Mouse (Mus musculus) stomach, postnatal 0 days (tissue): Measurements from ENCODE around the gene Zim1. TPM values are rescaled to one million over a fixed set of nuclear protein-coding genes. Genes with fewer than 3 reads are reported as not detected.

Source experiments
- ATAC-seq: fragments of 200-750 bp; cut with Nextera tagmentation; 2 replicates; pipeline ENCODE4 v1.8.0; 2017; ENCODE audit not compliant: low FRiP score, low TSS enrichment
- DNase-seq: peaks from one replicate; pipeline ENCODE4 v3.0.0-alpha.2; 2016; ENCODE audit warnings: low spot score
- H3K27ac ChIP-seq: fragments of 300-500 bp; sonication (generic); replicated peaks from 2 replicates; pipeline ENCODE4 v1.5.1; 2014; ENCODE audit warnings: mild to moderate bottlenecking, control low read depth
- H3K27me3 ChIP-seq: fragments of 300-500 bp; sonication (generic); 2 replicates; pipeline ENCODE4 v1.6.1; 2014; ENCODE audit warnings: low read length; ENCODE audit not compliant: control insufficient read depth, insufficient read depth
- H3K36me3 ChIP-seq: fragments of 300-500 bp; sonication (generic); 2 replicates; pipeline ENCODE4 v1.6.1; 2014; ENCODE audit warnings: low read length, mixed read lengths; ENCODE audit not compliant: control insufficient read depth, insufficient read depth
- H3K4me1 ChIP-seq: fragments of 300-500 bp; sonication (generic); replicated peaks from 2 replicates; pipeline ENCODE4 v1.6.1; 2014; ENCODE audit warnings: antibody characterized with exemption; ENCODE audit not compliant: control insufficient read depth, insufficient read depth
- H3K4me2 ChIP-seq: fragments of 300-500 bp; sonication (generic); replicated peaks from 2 replicates; pipeline ENCODE4 v1.6.1; 2014; ENCODE audit warnings: low read depth, mild to moderate bottlenecking, control low read depth, moderate library complexity
- H3K4me3 ChIP-seq: fragments of 300-500 bp; sonication (generic); 2 replicates; pipeline ENCODE4 v1.5.1; 2014; ENCODE audit warnings: low read depth, low read length, control low read depth
- H3K9ac ChIP-seq: fragments of 300-500 bp; sonication (generic); 2 replicates; pipeline ENCODE4 v1.6.1; 2014; ENCODE audit warnings: mild to moderate bottlenecking, low read length, control low read depth, mixed read lengths
- H3K9me3 ChIP-seq: fragments of 300-500 bp; sonication (generic); 2 replicates; pipeline ENCODE4 v1.6.1; 2016; ENCODE audit warnings: low read length; ENCODE audit not compliant: control insufficient read depth
- CTCF ChIP-seq: IDR thresholded peaks from 2 replicates; pipeline ENCODE4 v1.5.1; 2016; ENCODE audit warnings: antibody characterized with exemption, low read depth, mild to moderate bottlenecking, moderate library complexity
- EP300 ChIP-seq: optimal IDR thresholded peaks from 2 replicates; pipeline ENCODE3; 2016; ENCODE audit warnings: antibody characterized with exemption
- WGBS: fragments of 180-500 bp; shearing (Covaris S2); extraction: QIAGEN DNeasy Blood & Tissue Kit; methylation state at CpG from one replicate; pipeline ENCODE4 v1.1.7; 2014; 5-methylcytosine and 5-hydroxymethylcytosine counted together
- polyA plus RNA-seq: library from polyadenylated mRNA; unstranded; fragments of >200 nt; fragmentation: Nextera tagmentation; extraction: Ambion mirVana; gene quantifications from 2 replicates; pipeline ENCODE4 v1.2.1, GENCODE M21; 2015

Zim1 gene
- 1.6 and 1.9 TPM in 2 replicates for polyA plus RNA-seq

DNA sequence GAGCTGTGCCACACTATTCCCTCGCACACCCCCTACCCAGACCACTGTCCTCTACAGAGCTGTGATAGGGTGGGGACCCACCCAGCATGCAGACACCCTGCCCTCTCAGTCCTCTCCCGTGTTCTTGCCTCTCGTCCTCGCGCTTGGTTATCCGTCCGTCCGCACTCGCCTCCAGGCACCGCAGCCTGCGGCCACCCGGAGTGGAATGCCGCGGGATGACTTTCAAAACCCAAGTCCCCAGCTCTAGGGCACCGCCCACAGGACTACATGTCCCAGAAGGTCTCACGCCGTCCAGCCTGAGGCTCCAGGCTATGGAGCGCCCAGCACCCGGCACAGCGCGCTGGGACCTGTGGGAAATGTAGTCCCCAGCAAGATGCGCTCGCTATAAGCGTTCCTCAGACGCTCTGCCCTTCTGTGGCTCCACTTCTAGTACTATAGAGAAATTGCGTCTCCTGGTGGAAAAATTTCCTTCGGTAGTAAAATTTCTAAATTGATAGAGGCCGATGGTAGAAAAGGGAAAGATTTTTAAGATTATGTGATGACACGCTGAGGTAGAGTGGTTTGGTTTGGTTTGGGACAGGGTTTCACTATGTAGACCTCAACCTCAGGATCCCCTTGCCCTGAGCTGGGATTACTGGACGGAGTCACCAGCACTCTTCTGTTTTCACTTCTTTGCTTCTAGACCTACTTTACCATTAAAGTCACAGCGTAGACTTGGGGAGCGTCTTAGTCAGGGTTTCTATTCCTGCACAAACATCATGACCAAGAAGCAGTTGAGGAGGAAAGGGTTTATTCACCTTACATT lies at the start of gene Zim1:
TSS of gene Zim1 (minus strand) at position 210 of the 805 bp plus-strand sequence.
- WGBS = 8% methylated on average over 32 of the region's 32 CpGs
- Histone ChIP-seq H3K4me1 (no peaks in the 10 kb centered on the region), H3K4me3 (peak within 1 kb of the TSS; percentile 43), H3K4me2 (peak within 1 kb of the TSS; percentile 60), H3K36me3 (no peaks in the 10 kb centered on the region), H3K27ac (no peak within 1 kb of the TSS), H3K9ac (peak within 1 kb of the TSS; percentile 51; the same call in 1 of the 2 replicates), H3K27me3 (no peaks in the 10 kb centered on the region), H3K9me3 (no peaks in the 10 kb centered on the region)
- TF ChIP-seq EP300 = no peak
- peak; percentile 67 for TF ChIP-seq CTCF
- peak; percentile 100 for ATAC-seq
- DNase-seq = peak; percentile 88

DNA sequence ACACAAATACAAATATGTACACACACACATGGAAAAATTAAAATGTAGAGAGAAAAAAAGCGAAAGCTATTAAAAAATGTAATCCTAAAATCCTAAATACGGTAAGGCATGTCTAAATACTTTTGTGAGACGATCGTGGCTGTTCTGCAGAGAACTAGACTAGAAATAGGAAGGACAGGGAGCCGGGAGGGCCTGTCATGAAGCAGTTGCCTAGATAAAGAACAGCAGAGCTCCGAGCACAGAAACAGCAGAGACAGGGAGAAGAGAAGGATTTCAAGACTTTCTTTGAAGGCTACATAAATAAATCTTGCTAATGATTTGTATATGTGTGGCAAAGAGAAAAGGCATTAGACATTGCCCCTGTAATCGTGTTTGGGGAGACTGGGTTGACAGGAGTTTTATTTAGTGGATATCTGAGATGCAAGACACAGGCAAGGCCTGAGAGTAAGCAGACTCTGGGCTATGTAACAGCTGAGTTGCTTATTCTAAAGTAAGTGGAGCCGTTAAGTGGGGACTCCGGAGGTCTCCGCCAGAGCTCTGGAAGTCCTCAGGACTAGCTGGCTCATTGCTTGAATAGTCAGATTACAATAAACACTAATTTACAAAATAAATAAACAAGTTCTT lies 48.1 kb upstream of the Zim1 start:
- no peak overlapping the region for H3K9ac ChIP-seq
- H3K9me3 ChIP-seq = no peaks in the 10 kb centered on the region
- 37% methylated on average over 10 of the region's 10 CpGs for WGBS
- no peaks in the 10 kb centered on the region for H3K4me1 ChIP-seq
- H3K27me3 ChIP-seq = no peaks in the 10 kb centered on the region
- H3K36me3 ChIP-seq = no peaks in the 10 kb centered on the region
- TF ChIP-seq EP300 (no peak), CTCF (no peak)
- DNase-seq (no peak), ATAC-seq (peak; percentile 72; the same call in 1 of the 2 replicates)
- H3K4me3 ChIP-seq = no peak overlapping the region
- H3K27ac ChIP-seq = 0 out of 2 replicates have a peak overlapping the region, but pooled peaks have one; percentile 46
- no peak overlapping the region for H3K4me2 ChIP-seq

DNA sequence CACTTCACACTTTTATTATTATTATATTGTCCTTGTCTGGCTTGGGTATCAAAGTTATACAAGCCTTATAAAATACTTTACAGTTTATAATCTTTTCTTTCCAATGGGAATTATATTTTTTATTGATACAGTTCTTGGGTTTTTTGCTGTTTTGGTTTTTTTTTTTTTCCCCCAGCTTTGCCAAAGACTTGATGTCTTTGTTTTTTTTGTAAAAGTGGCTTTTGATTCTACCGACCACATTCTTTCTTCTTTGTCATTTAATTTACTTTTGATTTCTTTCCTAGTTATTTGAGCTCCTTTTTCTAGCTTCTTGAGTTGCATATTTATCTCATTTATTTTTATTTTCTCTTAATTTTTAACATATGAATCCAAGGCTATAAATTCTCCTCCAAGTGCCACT lies 39.8 kb upstream of the Zim1 start:
- H3K4me2 ChIP-seq = no peak overlapping the region
- H3K4me3 ChIP-seq = no peak overlapping the region
- no peak overlapping the region for H3K27ac ChIP-seq
- no peaks in the 10 kb centered on the region for H3K27me3 ChIP-seq
- no peak for ATAC-seq
- H3K36me3 ChIP-seq = no peaks in the 10 kb centered on the region
- WGBS = 50% methylated on average over 1 of the region's 1 CpGs
- no peaks in the 10 kb centered on the region for H3K9me3 ChIP-seq
- H3K9ac ChIP-seq = no peak overlapping the region
- no peak for DNase-seq
- H3K4me1 ChIP-seq = no peaks in the 10 kb centered on the region
- TF ChIP-seq EP300 = no peak
- TF ChIP-seq CTCF = no peak

DNA sequence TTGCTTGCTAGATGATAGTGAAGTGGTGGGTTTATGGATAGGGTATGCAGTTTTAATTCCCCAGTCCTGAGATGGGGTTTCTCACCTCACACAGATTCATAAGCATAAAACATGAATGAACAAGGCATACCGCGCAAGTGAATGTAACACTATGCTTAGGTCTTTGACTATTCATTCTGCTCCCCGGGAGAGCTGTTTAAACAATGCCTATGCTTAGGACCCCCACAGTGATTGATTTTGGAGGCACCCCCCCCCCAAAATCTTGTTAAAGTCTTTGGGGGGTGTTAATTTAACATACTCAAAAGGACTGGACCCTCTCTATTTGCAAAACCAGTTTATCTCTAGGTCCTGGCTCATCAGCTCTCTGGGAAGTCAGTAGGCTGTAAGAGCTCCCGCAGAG lies 35.7 kb upstream of the Zim1 start:
- no peaks in the 10 kb centered on the region for H3K4me1 ChIP-seq
- H3K9me3 ChIP-seq = 0 out of 2 replicates have a peak, but pooled peaks cover 4% of the 10 kb centered on the region
- H3K4me3 ChIP-seq = peak overlapping the region; percentile 59; the same call in 1 of the 2 replicates
- H3K36me3 ChIP-seq = no peaks in the 10 kb centered on the region
- H3K27me3 ChIP-seq = no peaks in the 10 kb centered on the region
- WGBS = 55% methylated on average over 4 of the region's 4 CpGs
- H3K4me2 ChIP-seq = peak overlapping the region; percentile 37
- H3K9ac ChIP-seq = no peak overlapping the region
- ATAC-seq (no peak), DNase-seq (no peak)
- no peak for TF ChIP-seq EP300
- TF ChIP-seq CTCF = no peak
- H3K27ac ChIP-seq = no peak overlapping the region

DNA sequence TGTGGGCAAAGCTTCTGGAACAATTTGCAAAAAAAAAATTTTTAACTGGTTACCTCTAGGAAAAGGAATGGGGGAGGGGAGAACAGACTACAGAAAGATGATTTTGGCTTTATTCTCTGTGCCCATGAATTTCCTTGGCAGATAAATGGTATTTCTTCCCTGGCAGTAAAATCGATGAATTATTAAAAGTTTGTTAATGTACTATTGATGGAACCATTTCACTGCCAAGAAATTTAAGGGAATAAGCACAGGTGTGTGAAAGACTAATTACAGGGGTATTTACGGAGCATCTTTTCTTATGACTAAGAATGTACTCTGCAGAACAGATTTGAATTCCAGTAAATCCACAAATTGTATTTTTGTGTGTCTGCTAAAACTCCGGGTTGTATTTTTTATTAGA lies 35.1 kb upstream of the Zim1 start:
- Histone ChIP-seq H3K9ac (no peak overlapping the region), H3K27me3 (no peaks in the 10 kb centered on the region), H3K4me1 (no peaks in the 10 kb centered on the region), H3K9me3 (0 out of 2 replicates have a peak, but pooled peaks cover 4% of the 10 kb centered on the region), H3K4me3 (peak overlapping the region; percentile 59; the same call in 1 of the 2 replicates), H3K36me3 (no peaks in the 10 kb centered on the region), H3K27ac (no peak overlapping the region), H3K4me2 (peak overlapping the region; percentile 54)
- ATAC-seq (no peak), DNase-seq (no peak)
- WGBS = 44% methylated on average over 3 of the region's 3 CpGs
- TF ChIP-seq CTCF (no peak), EP300 (no peak)

DNA sequence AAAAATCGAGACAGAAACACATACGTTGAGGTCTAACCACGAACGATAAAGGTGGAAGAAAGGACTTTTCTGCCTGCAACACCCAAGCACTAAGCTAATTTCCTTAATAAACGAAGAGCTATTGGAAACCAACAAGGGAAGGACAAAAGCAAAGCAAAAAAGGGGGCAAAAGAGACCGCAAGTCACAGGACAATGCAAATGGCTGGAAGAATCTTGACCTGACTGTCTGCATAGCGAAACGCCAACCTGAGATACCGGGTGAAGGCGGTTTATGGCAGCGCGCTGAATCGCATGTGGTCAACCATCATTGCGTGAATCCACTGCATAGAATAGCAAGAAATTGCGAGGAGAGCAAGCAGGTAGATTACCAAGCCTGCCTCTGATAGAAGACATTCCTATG lies 34.6 kb upstream of the Zim1 start:
- TF ChIP-seq EP300 (no peak), CTCF (no peak)
- Histone ChIP-seq H3K4me2 (peak overlapping the region; percentile 54), H3K27ac (no peak overlapping the region; the same call in 1 of the 2 replicates), H3K36me3 (no peaks in the 10 kb centered on the region), H3K27me3 (no peaks in the 10 kb centered on the region), H3K9me3 (0 out of 2 replicates have a peak, but pooled peaks cover 4% of the 10 kb centered on the region), H3K9ac (no peak overlapping the region), H3K4me1 (no peaks in the 10 kb centered on the region), H3K4me3 (peak overlapping the region; percentile 59)
- WGBS = 49% methylated on average over 15 of the region's 15 CpGs
- DNase-seq (no peak), ATAC-seq (no peak)
